Mouse (Mus musculus) midbrain, embryonic 11.5 days (tissue): ENCODE measurements at regions not wholly inside any gene's neighbourhood (a gene's known extent, or its start where the extent isn't known, plus 50 kb on each side); places are given as distances from the start of the nearest gene placed in this dataset.

Experiments used
- ATAC-seq: fragments of 200-750 bp; cut with Nextera tagmentation; 2 replicates; pipeline ENCODE4 v1.8.0; 2017; ENCODE audit warnings: moderate TSS enrichment, moderate library complexity; ENCODE audit not compliant: low FRiP score
- DNase-seq: peaks from one replicate; pipeline ENCODE4 v3.0.0; 2015; ENCODE audit warnings: low spot score; ENCODE audit errors: missing footprints
- H3K27ac ChIP-seq: fragments of 300-500 bp; sonication (generic); 2 replicates; pipeline ENCODE4 v1.5.1; 2014; ENCODE audit warnings: low read depth, low read length
- H3K27me3 ChIP-seq: fragments of 300-500 bp; sonication (generic); 2 replicates; pipeline ENCODE4 v1.6.1; 2014; ENCODE audit warnings: mild to moderate bottlenecking, low read length, moderate library complexity, mixed read lengths; ENCODE audit not compliant: control insufficient read depth, insufficient read depth
- H3K36me3 ChIP-seq: fragments of 300-500 bp; sonication (generic); 2 replicates; pipeline ENCODE4 v1.6.1; 2014; ENCODE audit warnings: mild to moderate bottlenecking, low read length, moderate library complexity, mixed read lengths; ENCODE audit not compliant: control insufficient read depth, insufficient read depth
- H3K4me1 ChIP-seq: fragments of 300-500 bp; sonication (generic); 2 replicates; pipeline ENCODE4 v1.6.1; 2014; ENCODE audit warnings: low read length; ENCODE audit not compliant: control insufficient read depth, insufficient read depth
- H3K4me2 ChIP-seq: fragments of 300-500 bp; sonication (generic); 2 replicates; pipeline ENCODE4 v1.6.1; 2014; ENCODE audit warnings: mild to moderate bottlenecking, moderate library complexity
- H3K4me3 ChIP-seq: fragments of 300-500 bp; sonication (generic); 2 replicates; pipeline ENCODE4 v1.5.1; 2014; ENCODE audit warnings: low read depth, low read length
- H3K9ac ChIP-seq: fragments of 300-500 bp; sonication (generic); 2 replicates; pipeline ENCODE4 v1.6.1; 2014; ENCODE audit warnings: low read length
- H3K9me3 ChIP-seq: fragments of 300-500 bp; sonication (generic); 2 replicates; pipeline ENCODE4 v1.6.1; 2016; ENCODE audit warnings: low read length; ENCODE audit not compliant: control insufficient read depth
- WGBS: fragments of 180-500 bp; shearing (Covaris S2); extraction: QIAGEN DNeasy Blood & Tissue Kit; methylation state at CpG from one replicate; pipeline ENCODE4 v1.1.7; 2014; 5-methylcytosine and 5-hydroxymethylcytosine counted together

GRCm38 (mm10) chr16:93461406-93462285 is 142.2 kb downstream of the Setd4 start:
- Histone ChIP-seq H3K4me1 (peaks cover 4% of the 10 kb centered on the region; the same call in 1 of the 2 replicates), H3K9me3 (no peaks in the 10 kb centered on the region), H3K4me2 (no peak overlapping the region), H3K27ac (no peak overlapping the region), H3K9ac (no peak overlapping the region), H3K36me3 (no peaks in the 10 kb centered on the region), H3K4me3 (no peak overlapping the region), H3K27me3 (no peaks in the 10 kb centered on the region)
- no peak for DNase-seq
- 84% methylated on average over 27 of the region's 27 CpGs for WGBS
- no peak for ATAC-seq

GRCm38 (mm10) chr16:93459497-93460240 is 144.2 kb downstream of the Setd4 start:
- 64% methylated on average over 12 of the region's 12 CpGs for WGBS
- Histone ChIP-seq H3K4me1 (peaks cover 4% of the 10 kb centered on the region; the same call in 1 of the 2 replicates), H3K27me3 (no peaks in the 10 kb centered on the region), H3K4me3 (no peak overlapping the region), H3K4me2 (no peak overlapping the region), H3K9me3 (no peaks in the 10 kb centered on the region), H3K9ac (no peak overlapping the region), H3K36me3 (no peaks in the 10 kb centered on the region), H3K27ac (no peak overlapping the region)
- ATAC-seq: no peak
- DNase-seq: peak; percentile 86

GRCm38 (mm10) chr16:93458598-93459496 is 145.0 kb downstream of the Setd4 start:
- Histone ChIP-seq H3K36me3 (no peaks in the 10 kb centered on the region), H3K4me3 (no peak overlapping the region), H3K27ac (no peak overlapping the region), H3K9me3 (no peaks in the 10 kb centered on the region), H3K4me1 (peaks cover 4% of the 10 kb centered on the region; the same call in 1 of the 2 replicates), H3K4me2 (no peak overlapping the region), H3K9ac (no peak overlapping the region), H3K27me3 (no peaks in the 10 kb centered on the region)
- 46% methylated on average over 24 of the region's 25 CpGs for WGBS
- ATAC-seq: peak; percentile 33; the same call in 1 of the 2 replicates
- DNase-seq: peak; percentile 91

DNA sequence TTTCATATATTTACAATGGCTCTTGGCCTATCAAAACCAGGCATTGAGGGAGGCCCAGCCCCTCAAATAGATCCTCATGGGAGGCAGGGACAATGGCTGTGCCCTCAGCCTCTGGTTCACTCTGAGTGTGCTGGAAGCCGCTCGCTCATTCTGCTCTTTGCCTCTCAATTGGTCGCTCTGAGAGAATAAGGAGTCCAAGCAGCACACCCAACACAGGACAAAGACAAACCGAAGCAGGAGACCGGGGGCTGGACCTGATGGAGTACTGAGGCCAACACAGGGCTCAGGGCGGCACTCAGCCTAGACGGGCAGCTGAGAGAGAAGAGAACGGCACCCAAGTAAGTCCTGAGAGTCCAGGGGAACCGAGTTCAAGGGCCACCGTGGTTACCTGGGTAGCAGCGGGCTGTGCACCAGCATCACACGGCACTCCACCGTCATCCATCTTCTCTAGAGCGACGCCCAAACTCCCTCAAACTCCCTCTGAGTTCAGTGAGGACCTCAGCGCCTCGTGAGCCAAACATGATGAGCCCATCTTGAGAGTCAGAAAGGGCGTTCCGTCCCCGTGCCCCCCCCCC is 145.8 kb downstream of the Setd4 start:
- DNase-seq: no peak
- Histone ChIP-seq H3K4me1 (peaks cover 4% of the 10 kb centered on the region; the same call in 1 of the 2 replicates), H3K9me3 (no peaks in the 10 kb centered on the region)

DNA sequence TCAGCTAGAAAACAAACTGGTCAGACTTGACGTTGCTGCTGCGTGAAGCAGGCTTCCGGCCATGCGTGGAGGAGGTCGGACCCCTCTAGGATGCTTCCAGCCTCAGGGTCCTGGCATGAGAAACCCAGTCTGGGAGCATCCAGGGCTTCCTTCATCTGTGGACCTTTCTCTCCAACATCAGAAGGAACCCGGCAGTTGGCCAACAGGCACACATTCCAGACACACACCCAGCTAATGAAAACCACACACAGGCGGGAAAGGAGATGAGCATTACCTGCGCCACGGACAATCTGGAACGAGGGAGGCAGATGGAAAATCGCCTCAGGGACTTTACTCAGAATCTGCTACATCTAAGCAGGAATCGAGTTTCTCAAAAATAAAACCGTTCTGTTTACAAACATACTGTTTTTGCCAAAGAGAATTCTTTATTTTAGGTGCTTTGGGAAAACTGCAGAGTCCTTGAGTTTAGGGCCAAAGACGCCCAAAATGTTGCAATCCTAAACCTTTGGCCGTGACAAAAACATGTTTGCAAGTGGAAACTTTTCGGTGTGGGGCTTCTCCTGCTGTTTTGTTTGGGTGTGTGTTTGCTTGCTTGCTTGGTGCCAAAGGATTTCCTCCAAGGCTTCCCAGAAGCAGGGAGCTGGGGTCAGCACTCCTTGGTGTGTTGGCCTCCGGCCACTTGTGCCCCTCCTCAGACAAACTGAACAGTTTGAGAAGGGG is 147.0 kb downstream of the Setd4 start:
- Histone ChIP-seq H3K27me3 (no peaks in the 10 kb centered on the region), H3K4me3 (no peak overlapping the region), H3K4me2 (no peak overlapping the region), H3K36me3 (no peaks in the 10 kb centered on the region), H3K4me1 (peaks cover 4% of the 10 kb centered on the region; the same call in 1 of the 2 replicates), H3K9me3 (no peaks in the 10 kb centered on the region), H3K9ac (no peak overlapping the region), H3K27ac (no peak overlapping the region)
- WGBS: 84% methylated on average over 17 of the region's 17 CpGs
- ATAC-seq (no peak), DNase-seq (peak; percentile 72)

More for the DNA sequence above, 145.8 kb downstream of the Setd4 start:
- Histone ChIP-seq H3K27me3 (no peaks in the 10 kb centered on the region), H3K9ac (no peak overlapping the region), H3K27ac (no peak overlapping the region), H3K4me2 (no peak overlapping the region), H3K4me3 (no peak overlapping the region), H3K36me3 (no peaks in the 10 kb centered on the region)
- ATAC-seq: no peak
- WGBS: 90% methylated on average over 17 of the region's 20 CpGs

DNA sequence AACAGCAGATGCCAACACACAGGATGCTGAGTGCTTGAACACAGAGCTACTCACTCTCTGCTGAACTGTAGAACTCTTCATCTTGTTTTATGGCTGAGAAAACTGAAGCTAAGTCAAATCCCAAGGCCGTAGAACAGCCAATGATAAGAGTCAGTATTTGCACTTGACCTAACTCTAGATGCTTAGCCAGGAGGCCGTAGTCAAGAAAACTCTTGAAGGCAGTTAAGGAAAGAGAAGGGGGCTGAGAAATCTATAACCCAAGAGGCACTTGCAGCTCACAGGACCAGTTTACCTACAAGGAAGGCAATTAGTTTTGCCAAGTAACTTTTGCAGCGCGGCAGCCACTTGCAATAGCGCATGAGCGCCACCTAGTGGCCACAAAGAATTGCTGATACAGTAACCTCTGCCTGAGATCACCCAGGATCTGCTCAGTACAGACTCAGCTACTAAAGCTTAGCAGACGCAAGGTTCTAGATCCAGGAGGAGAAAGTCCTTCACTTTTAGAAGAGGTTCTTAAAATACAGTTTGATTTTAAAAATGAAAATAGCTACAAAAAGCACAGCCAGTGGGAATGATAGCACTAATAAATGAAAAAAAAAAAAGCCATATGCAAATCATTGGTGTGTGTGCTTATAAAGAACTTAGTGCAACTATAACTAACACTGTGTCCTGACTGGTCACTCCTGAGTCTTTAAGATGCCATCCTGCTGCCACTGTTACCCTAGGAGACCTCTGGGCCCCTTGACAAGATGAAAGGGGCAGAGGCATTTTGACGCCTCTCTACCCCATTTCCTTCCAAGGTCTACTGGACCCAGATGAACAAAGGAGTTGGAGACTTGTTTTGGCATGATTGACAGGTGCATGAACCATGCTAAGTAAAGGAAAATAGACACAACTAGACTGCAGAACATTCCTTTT is 149.5 kb downstream of the Setd4 start:
- Histone ChIP-seq H3K27ac (no peak overlapping the region), H3K36me3 (no peaks in the 10 kb centered on the region), H3K9ac (no peak overlapping the region), H3K27me3 (no peaks in the 10 kb centered on the region), H3K4me3 (no peak overlapping the region), H3K9me3 (no peaks in the 10 kb centered on the region), H3K4me1 (peaks cover 4% of the 10 kb centered on the region; the same call in 1 of the 2 replicates), H3K4me2 (no peak overlapping the region)
- DNase-seq (peak; percentile 97), ATAC-seq (0 out of 2 replicates have a peak, but pooled peaks have one; percentile 46)
- 32% methylated on average over 8 of the region's 8 CpGs for WGBS

DNA sequence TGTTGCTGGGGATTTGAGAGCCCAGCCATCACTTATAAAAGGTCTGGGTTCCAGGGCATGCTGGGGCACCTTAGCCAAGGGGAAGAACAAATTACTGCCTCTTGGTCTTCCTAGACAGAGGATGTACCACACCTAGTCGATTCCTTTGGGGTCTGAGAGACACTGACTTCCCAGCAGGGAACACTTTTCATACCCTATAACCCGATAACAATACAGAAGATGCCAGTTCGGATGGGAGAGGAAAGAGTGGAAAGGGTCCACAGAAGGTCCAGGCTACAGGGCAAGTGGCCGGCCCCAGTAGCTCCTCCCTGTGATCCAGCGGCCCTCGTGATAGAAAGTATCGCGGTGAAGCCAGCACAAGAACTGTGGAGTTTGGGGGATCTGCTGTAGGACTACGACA is 150.8 kb downstream of the Setd4 start:
- no peaks in the 10 kb centered on the region for H3K27me3 ChIP-seq
- 84% methylated on average over 9 of the region's 9 CpGs for WGBS
- DNase-seq (peak; percentile 57), ATAC-seq (no peak)
- H3K27ac ChIP-seq: no peak overlapping the region
- no peak overlapping the region for H3K9ac ChIP-seq
- H3K4me2 ChIP-seq: no peak overlapping the region
- H3K36me3 ChIP-seq: no peaks in the 10 kb centered on the region
- no peaks in the 10 kb centered on the region for H3K4me1 ChIP-seq
- H3K9me3 ChIP-seq: no peaks in the 10 kb centered on the region
- H3K4me3 ChIP-seq: no peak overlapping the region
